Mouse (Mus musculus) ES-Bruce4 (cell line): ENCODE results near the gene Arhgef1. TPM values are rescaled to one million over a fixed set of nuclear protein-coding genes. Genes with fewer than 3 reads are reported as not detected.

ENCODE experiments used
- H3K27ac ChIP-seq: 2 replicates; pipeline ENCODE4 v1.5.1; 2012; ENCODE audit warnings: low read length, inconsistent platforms; ENCODE audit not compliant: insufficient read depth
- H3K27me3 ChIP-seq: 2 replicates; pipeline ENCODE4 v1.6.1; 2012; ENCODE audit warnings: mild to moderate bottlenecking, low read length, inconsistent platforms; ENCODE audit not compliant: control insufficient read depth, poor library complexity, insufficient read depth, severe bottlenecking
- H3K36me3 ChIP-seq: 2 replicates; pipeline ENCODE4 v1.6.1; 2012; ENCODE audit warnings: inconsistent platforms, mild to moderate bottlenecking, low read length, moderate library complexity; ENCODE audit not compliant: control insufficient read depth, poor library complexity, insufficient read depth, severe bottlenecking
- H3K4me1 ChIP-seq: one replicate; pipeline ENCODE4 v1.8.1; 2011; ENCODE audit warnings: low read length; ENCODE audit not compliant: control insufficient read depth, insufficient read depth
- H3K4me3 ChIP-seq: 2 replicates; pipeline ENCODE4 v1.5.1; 2011; ENCODE audit warnings: low read depth, mild to moderate bottlenecking, low read length
- H3K9ac ChIP-seq: 2 replicates; pipeline ENCODE4 v1.6.1; 2012; ENCODE audit warnings: low read depth, mild to moderate bottlenecking, inconsistent platforms; ENCODE audit not compliant: poor library complexity, severe bottlenecking
- H3K9me3 ChIP-seq: replicated peaks from 2 replicates; pipeline ENCODE4 v1.6.1; 2012; ENCODE audit warnings: mild to moderate bottlenecking, low read length, inconsistent platforms; ENCODE audit not compliant: control insufficient read depth, poor library complexity, insufficient read depth, severe bottlenecking
- CTCF ChIP-seq: IDR thresholded peaks from one replicate; pipeline ENCODE4 v1.8.1; 2011; ENCODE audit warnings: low read depth, low read length
- EP300 ChIP-seq: IDR thresholded peaks from 2 replicates; pipeline ENCODE4 v1.6.1; 2011; ENCODE audit warnings: low read depth, low read length; ENCODE audit not compliant: insufficient read depth
- POLR2A ChIP-seq: IDR thresholded peaks from one replicate; pipeline ENCODE4 v1.8.1; 2011; ENCODE audit warnings: low read length; ENCODE audit not compliant: insufficient read depth
- polyA plus RNA-seq: library from polyadenylated mRNA; stranded (reverse); fragments of >200 nt; gene quantifications from 2 replicates; pipeline ENCODE4 v1.2.4, GENCODE M21; 2011; ENCODE audit warnings: low read depth; ENCODE audit not compliant: missing spikeins, insufficient read depth, insufficient read length

The Arhgef1 gene
- polyA plus RNA-seq, 1 experiment = 90.5 TPM

- no peaks in the 10 kb centered on the region for H3K4me1 ChIP-seq
- H3K27me3 ChIP-seq = no peaks in the 10 kb centered on the region
- H3K27ac ChIP-seq = no peak overlapping the region
- no peaks in the 10 kb centered on the region for H3K9me3 ChIP-seq
- no peak overlapping the region for H3K4me3 ChIP-seq
- H3K9ac ChIP-seq = no peak overlapping the region
- H3K36me3 ChIP-seq = no peaks in the 10 kb centered on the region
- TF ChIP-seq EP300 = no peak
- TF ChIP-seq CTCF = no peak
- TF ChIP-seq POLR2A = no peak
Observed at GRCm38 (mm10) chr7:24862853-24863252, 39.9 kb upstream of the Arhgef1 start.

DNA sequence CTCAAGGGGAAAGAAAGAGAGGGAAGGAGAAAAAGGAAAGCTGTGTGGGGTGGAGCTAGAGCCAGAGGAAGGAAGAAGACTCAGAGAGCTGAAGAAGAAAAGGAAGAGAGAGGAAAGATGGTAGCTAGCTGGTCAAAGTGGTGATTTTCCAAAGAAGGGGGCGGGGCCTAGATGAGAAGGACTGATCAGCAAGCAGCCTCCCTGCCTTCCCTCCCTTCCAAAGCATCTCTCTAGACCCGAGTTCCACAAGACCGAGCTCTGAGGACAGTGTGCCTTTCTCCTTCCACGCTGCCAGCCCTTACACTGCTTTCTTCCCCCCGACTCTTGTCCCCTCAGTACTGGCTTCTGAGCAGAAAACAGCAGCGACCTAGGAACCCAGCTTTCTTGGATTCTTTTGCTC is 38.6 kb upstream of the Arhgef1 start:
- no peaks in the 10 kb centered on the region for H3K4me1 ChIP-seq
- H3K9ac ChIP-seq = no peak overlapping the region
- no peaks in the 10 kb centered on the region for H3K27me3 ChIP-seq
- H3K4me3 ChIP-seq = no peak overlapping the region
- H3K9me3 ChIP-seq = no peaks in the 10 kb centered on the region
- H3K27ac ChIP-seq = no peak overlapping the region
- TF ChIP-seq EP300 (no peak), CTCF (no peak), POLR2A (no peak)
- H3K36me3 ChIP-seq = no peaks in the 10 kb centered on the region

GRCm38 (mm10) chr7:24869080-24869479 is 33.6 kb upstream of the Arhgef1 start:
- no peak overlapping the region for H3K4me3 ChIP-seq
- no peaks in the 10 kb centered on the region for H3K27me3 ChIP-seq
- TF ChIP-seq POLR2A = no peak
- no peak for TF ChIP-seq EP300
- no peak for TF ChIP-seq CTCF
- no peaks in the 10 kb centered on the region for H3K9me3 ChIP-seq
- no peaks in the 10 kb centered on the region for H3K36me3 ChIP-seq
- H3K27ac ChIP-seq = no peak overlapping the region
- H3K4me1 ChIP-seq = no peaks in the 10 kb centered on the region
- H3K9ac ChIP-seq = no peak overlapping the region

GRCm38 (mm10) chr7:24869532-24870165 is 33.1 kb upstream of the Arhgef1 start, which contains the start of the genes Lypd4 and Dmrtc2:
Lypd4 (minus strand) TSS chr7:24869941.
Dmrtc2 (plus strand) TSS chr7:24870057.
- H3K9me3 ChIP-seq = no peaks in the 10 kb centered on the region
- no peaks in the 10 kb centered on the region for H3K27me3 ChIP-seq
- peak within 1 kb of the TSS; percentile 21; the same call in 1 of the 2 replicates for H3K4me3 ChIP-seq
- H3K4me1 ChIP-seq = no peaks in the 10 kb centered on the region
- TF ChIP-seq EP300 (no peak), CTCF (no peak), POLR2A (no peak)
- no peak within 1 kb of the TSS for H3K27ac ChIP-seq
- no peaks in the 10 kb centered on the region for H3K36me3 ChIP-seq
- H3K9ac ChIP-seq = peak within 1 kb of the TSS; percentile 24; the same call in 1 of the 2 replicates

- no peak overlapping the region for H3K9ac ChIP-seq
- H3K36me3 ChIP-seq = no peaks in the 10 kb centered on the region
- TF ChIP-seq POLR2A (no peak), CTCF (no peak), EP300 (no peak)
- H3K27me3 ChIP-seq = no peaks in the 10 kb centered on the region
- no peak overlapping the region for H3K4me3 ChIP-seq
- no peaks in the 10 kb centered on the region for H3K9me3 ChIP-seq
- H3K4me1 ChIP-seq = peaks cover 7% of the 10 kb centered on the region
- no peak overlapping the region for H3K27ac ChIP-seq
Observed at GRCm38 (mm10) chr7:24877588-24877987, 25.1 kb upstream of the Arhgef1 start.

DNA sequence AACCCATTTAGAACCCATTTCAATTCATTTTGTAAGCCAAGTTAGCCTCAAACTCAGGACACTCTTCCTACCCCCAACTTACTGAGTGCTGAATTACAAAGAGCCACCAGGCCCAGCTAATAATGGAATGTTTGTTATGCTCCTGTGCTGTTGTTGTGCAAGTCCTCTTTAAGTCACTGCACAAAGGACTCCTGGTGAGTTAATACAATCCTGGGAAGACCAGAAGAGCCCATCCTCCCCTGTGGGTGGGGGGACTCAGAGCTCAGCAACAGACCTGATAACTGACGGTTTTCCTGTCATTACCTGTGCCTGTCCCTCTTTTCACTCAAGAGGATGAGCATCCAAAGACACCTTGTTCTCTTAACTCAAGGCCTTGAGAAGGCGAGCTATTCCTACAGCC is 23.1 kb upstream of the Arhgef1 start:
- peak overlapping the region; percentile 26 for H3K4me3 ChIP-seq
- no peak overlapping the region for H3K9ac ChIP-seq
- peaks cover 7% of the 10 kb centered on the region for H3K4me1 ChIP-seq
- no peaks in the 10 kb centered on the region for H3K9me3 ChIP-seq
- no peaks in the 10 kb centered on the region for H3K27me3 ChIP-seq
- no peaks in the 10 kb centered on the region for H3K36me3 ChIP-seq
- peak overlapping the region; percentile 66 for H3K27ac ChIP-seq
- TF ChIP-seq EP300 (peak; percentile 84), POLR2A (no peak)
